Mouse (Mus musculus): ENCODE data around the gene Trim42. TPM values are rescaled to one million over a fixed set of nuclear protein-coding genes. Genes with fewer than 3 reads are reported as not detected.

Gene Trim42
- polyA plus RNA-seq, 1 experiment from 2014 or later, result not detected

DNA sequence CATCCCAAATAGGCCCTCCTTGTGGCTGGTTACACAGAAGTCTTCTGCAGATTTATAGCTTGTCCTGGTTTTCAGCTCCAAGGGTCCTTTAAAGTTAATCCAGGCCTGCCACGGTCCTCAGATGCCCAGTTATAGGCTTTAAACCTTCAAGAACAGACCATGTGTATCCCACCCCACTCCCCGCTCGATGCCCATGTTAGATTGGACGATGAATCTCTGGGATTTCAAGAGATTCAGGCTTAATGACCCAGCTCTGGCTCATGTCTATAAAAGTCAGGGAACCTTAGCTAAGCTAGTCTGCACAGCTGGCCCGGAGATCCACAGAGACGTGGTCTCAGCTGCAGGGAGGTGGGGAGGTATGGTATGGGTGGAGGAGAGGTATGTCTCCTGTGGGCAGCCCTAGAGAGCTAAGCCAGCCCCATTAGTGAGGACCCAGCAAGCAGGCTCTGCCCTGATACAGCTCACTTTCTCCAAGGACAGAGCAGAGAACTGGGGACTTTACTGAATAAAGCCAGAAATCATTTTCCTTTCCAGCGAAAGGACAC is 60.2 kb downstream of the Trim42 start:
- CTCF ChIA-PET, result interaction anchor here (1.0 kb wide), 1 partner anchor 11 kb away, joined by 4 read pairs; no protein-coding TSS in a partner anchor
- POLR2A ChIA-PET, result no interaction called here
- TF ChIP-seq CTCF (IDR thresholded peaks at IDR 0.05), result no peak
- in situ Hi-C loops (cut with MboI; ENCODE audit: low pct_unique_long_range_greater_than_20kb), result loop anchor here (25.0 kb wide), 1 partner anchor 397 kb away; no protein-coding TSS in a partner anchor
- no peak for DNase-seq (ENCODE audit: low read depth, low spot score)
- ATAC-seq, result no peak
- peaks cover 15% of the 10 kb centered on the region for H3K27me3 ChIP-seq

DNA sequence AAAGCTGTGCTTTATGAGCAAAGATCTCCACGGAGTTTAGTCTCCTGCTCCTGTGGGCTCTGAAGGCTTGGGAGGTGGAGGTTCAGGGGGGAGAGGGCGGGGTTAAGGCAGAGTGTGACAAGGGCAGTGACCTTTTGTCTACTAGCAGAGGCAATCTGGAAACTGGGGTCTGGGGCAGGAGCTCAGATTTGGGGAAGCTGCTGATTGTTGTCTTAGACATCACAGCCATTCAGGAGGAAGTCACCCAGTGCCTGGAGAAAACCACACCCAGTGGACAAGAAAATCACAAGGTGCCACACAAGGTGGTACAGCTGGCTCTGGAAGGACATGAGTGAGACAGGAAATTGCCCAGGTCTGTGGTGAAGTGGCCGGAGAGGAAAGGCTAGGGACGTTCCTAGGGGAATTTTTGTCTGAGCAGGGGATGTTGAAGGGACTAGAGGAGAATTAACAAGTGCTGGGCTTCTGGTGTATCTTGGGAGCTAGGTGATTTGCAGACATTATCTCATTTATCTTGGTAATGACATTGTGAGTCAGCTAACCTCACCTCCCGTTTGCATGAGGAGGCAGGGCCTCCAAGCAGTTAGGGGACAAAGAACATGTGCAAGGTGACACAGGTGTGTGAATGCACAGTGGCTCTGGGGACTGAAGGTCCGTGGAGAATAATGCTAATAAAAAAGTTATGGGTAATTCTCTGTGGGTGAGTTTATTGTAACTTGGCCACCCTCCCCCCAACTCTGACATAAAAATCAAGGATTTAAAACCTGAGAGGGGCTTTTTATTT is 61.9 kb downstream of the Trim42 start:
- POLR2A ChIA-PET, result no interaction called here
- in situ Hi-C loops (cut with MboI; ENCODE audit: low pct_unique_long_range_greater_than_20kb), result loop anchor here (25.0 kb wide), 1 partner anchor 396 kb away; no protein-coding TSS in a partner anchor
- TF ChIP-seq CTCF (IDR thresholded peaks at IDR 0.05), result no peak
- ATAC-seq, result no peak
- DNase-seq (ENCODE audit: low read depth, low spot score), result no peak
- H3K27me3 ChIP-seq, result peaks cover 13% of the 10 kb centered on the region
- CTCF ChIA-PET, result interaction anchor here (1.3 kb wide), 1 partner anchor 19 kb away, joined by 3 read pairs; no protein-coding TSS in a partner anchor
